Mouse (Mus musculus): Measurements from ENCODE around the gene Ankdd1b. TPM values are rescaled to one million over a fixed set of nuclear protein-coding genes. Genes with fewer than 3 reads are reported as not detected.

Gene Ankdd1b
- total RNA-seq, 2 experiments from 2014 or later: 0.25 TPM; not detected in 1

DNA sequence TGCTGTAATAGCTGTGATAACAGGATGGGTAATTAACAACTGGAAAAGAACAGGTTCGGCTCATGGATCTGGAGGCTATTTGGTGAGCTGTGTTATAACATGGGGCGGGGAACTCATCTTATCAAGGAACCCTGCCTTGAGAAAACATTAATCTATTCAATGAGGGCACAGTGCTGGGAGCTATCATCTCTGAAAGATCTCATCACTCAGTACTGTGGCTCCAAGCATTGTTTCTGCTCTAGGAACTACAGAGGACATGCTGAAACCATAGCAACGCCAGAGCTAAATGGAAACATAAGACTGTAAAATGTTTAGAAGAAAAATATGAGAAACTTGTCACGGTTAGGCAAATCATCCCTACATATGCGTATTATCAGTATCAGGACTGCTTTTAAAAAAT lies 13.0 kb downstream of the Ankdd1b start:
- no peak for DNase-seq (ENCODE audit: low spot score in 2 of 2)
- intact Hi-C loops (cut with DNase I): no loop called here

- intact Hi-C loops (cut with DNase I): no loop called here
- DNase-seq (ENCODE audit: low spot score in 2 of 2): no peak
Measured at GRCm38 (mm10) chr13:96457566-96457965, 13.4 kb downstream of the Ankdd1b start.

- intact Hi-C loops (cut with DNase I): no loop called here
Measured at GRCm38 (mm10) chr13:96454288-96454687, 16.7 kb downstream of the Ankdd1b start.

GRCm38 (mm10) chr13:96452621-96453020 lies 18.4 kb downstream of the Ankdd1b start:
- no peak for DNase-seq (ENCODE audit: low spot score in 2 of 2)
- intact Hi-C loops (cut with DNase I): no loop called here

More at GRCm38 (mm10) chr13:96454288-96454687, 16.7 kb downstream of the Ankdd1b start:
- DNase-seq (ENCODE audit: low spot score in 2 of 2): no peak

GRCm38 (mm10) chr13:96451386-96452140 lies 19.4 kb downstream of the Ankdd1b start:
- DNase-seq (ENCODE audit: low spot score in 2 of 2): no peak
- intact Hi-C loops (cut with DNase I): no loop called here

DNA sequence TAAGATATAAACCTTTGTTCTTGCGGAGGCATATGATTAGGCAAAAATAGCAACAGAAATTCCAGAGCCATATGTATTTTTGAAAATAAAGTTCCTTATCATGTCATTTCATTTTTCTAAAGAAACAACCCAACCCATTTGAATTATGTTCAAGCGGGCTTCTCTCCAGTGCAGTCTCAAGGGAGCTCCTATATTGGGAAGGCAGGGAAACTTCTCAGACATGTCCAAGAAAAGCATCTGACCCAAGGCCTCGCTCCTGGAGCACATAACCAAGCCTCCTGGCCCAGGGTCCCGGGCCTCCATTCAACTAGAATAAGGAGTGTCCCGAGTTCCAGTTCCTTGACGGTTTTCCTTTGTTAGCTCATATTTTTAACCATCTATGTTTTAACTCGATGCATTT lies 20.1 kb downstream of the Ankdd1b start:
- DNase-seq (ENCODE audit: low spot score in 2 of 2): no peak
- intact Hi-C loops (cut with DNase I): no loop called here

GRCm38 (mm10) chr13:96450205-96450856 lies 20.7 kb downstream of the Ankdd1b start:
- intact Hi-C loops (cut with DNase I): no loop called here

DNA sequence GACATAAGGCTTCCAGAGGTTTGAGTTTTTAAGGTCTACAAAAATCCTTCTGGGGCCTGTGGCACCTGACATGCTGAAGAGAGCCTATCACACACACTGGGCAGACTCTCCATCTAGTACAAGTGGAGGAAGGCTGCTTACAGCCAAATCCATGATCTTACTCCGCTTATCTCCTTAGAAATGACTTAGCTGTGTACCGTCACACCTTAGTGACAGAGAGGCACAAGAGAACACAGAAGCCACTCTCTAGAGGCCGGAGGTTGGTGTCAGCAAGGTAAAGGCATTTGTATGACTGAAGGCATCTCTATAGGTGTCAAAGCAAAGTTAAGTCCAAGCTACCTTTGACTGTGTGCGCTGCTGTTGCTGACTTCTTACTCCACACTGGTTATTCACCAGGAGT lies 30.6 kb downstream of the Ankdd1b start:
- intact Hi-C loops (cut with DNase I): no loop called here
- DNase-seq (ENCODE audit: low spot score in 2 of 2): no peak

More at GRCm38 (mm10) chr13:96450205-96450856, 20.7 kb downstream of the Ankdd1b start:
- no peak for DNase-seq (ENCODE audit: low spot score in 2 of 2)

DNA sequence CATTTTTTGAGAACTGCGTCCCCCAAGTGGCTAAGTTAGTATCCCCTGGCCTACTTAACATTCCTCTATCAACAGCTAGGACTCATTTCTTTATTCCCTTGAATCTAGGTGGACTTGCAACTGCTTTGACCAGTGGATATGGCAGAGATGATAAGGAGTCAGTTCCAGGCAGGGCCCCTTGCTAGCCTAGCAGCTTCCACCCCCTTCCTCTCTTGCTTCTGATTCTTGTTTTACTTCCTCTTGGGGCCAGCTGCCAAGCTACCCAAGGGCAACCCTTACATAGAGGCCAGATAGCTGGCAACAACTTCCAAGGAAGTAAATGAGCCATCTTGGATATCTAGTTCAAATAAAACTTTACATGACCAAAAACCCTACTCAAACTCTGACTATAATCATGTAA lies 34.1 kb downstream of the Ankdd1b start:
- intact Hi-C loops (cut with DNase I): no loop called here

DNA sequence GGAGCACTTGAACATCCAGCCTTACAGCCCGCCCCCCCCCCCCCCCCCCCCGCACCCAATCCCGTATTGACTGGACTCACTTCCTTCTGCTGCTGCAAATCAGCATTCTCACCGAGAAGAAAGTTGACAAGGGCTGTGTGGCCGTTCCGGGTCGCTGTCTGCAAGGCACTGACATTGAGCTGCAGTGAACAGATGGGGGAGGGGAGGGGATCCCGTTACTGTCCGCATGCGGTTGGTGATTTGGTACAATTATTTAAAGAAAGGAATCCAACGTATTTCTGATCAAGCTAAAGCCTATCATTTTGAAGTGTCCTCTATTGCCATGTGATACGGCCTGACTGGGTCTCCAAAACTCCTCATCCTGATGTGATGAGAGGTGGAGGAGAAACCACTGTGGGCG lies 35.2 kb downstream of the Ankdd1b start:
- intact Hi-C loops (cut with DNase I): no loop called here
- DNase-seq (ENCODE audit: low spot score in 2 of 2): no peak

More for the DNA sequence above, 34.1 kb downstream of the Ankdd1b start:
- DNase-seq (ENCODE audit: low spot score in 2 of 2): no peak

GRCm38 (mm10) chr13:96434899-96435331 lies 36.1 kb downstream of the Ankdd1b start:
- no peak for DNase-seq (ENCODE audit: low spot score in 2 of 2)
- intact Hi-C loops (cut with DNase I): loop anchor here (5.0 kb wide), 1 partner anchor 107 kb away; the partner anchor contains the start of genes Col4a3bp and Polk

- DNase-seq (ENCODE audit: low spot score in 2 of 2): no peak
- intact Hi-C loops (cut with DNase I): loop anchor here (5.0 kb wide), 1 partner anchor 109 kb away; the partner anchor contains the start of genes Col4a3bp and Polk
Measured at GRCm38 (mm10) chr13:96433648-96434190, 37.3 kb downstream of the Ankdd1b start.

DNA sequence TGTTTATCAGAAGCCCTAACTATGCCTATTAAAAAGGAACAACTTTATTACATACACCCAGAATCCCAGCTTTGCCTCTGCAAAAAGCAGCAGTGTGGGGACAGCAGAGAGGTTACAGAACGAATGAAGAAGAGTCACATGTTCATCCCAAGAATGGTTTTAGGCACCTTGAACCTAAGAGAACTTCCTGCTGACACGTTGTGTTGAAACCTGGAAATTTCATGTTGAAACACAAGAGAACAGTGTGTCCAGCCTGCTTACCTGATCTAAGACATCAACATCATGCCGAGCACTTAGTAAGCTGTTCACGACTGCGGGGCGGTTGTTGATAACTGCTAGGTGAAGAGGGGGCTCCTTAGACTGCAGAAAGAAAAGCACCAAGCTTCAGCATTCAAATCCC lies 38.0 kb downstream of the Ankdd1b start:
- intact Hi-C loops (cut with DNase I): loop anchor here (5.0 kb wide), 1 partner anchor 109 kb away; the partner anchor contains the start of genes Col4a3bp and Polk
- no peak for DNase-seq (ENCODE audit: low spot score in 2 of 2)

DNA sequence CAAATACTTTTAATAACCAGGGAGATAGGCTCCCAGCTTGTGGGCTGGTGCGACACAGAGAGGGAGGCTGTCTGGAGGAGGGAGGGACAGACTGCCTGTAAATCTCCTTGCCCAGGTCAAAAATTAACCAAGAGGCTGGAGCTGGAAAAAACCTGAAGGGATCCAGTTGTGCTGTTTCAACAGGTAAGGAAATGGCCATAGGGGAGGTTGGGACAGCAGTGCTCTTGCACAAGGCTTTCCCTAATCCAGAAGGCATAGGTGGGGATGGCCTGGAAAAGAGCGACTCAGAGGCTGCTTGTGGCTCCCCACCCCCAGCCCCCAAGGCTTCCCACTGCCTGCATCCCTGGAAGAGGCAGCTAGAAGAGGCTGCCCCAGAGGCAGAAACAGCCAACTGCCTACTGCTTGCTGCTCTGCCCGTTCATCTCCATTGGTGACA lies 38.6 kb downstream of the Ankdd1b start:
- no peak for DNase-seq (ENCODE audit: low spot score in 2 of 2)
- intact Hi-C loops (cut with DNase I): loop anchor here (5.0 kb wide), 1 partner anchor 110 kb away; the partner anchor contains the start of genes Col4a3bp and Polk

DNA sequence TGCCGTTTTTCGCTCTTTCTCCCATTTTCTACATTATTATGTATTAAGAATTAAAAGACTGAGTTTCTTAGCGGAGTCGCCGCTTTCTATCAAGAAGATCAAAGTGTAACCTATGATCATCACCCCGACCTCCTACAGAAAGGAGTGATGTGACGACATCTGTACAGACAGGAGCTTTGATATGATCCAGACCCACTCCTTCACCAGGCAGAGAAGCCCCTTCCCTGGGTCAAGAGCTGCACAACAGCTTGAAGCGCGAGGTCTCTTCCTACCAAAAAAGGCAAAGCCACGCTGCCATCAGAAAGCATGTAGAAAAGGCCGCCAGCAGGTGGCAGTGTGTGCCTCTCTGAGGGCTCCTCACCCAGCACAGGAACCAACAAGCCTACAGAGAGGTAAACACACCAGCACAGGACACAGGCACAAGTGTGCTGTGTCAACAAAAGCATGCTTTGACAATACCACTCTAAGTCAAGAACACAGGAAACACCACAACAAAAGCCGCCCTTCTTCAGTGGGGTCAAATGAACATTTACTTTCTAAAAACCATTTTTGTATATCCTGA lies 39.3 kb downstream of the Ankdd1b start:
- intact Hi-C loops (cut with DNase I): loop anchor here (1.0 to 5.0 kb wide), 2 partner anchors 111 to 162 kb away; partner anchors contain the start of genes Col4a3bp and Polk
- peak; percentile 80 to 82 for DNase-seq (ENCODE audit: low spot score in 2 of 2)

- DNase-seq (ENCODE audit: low spot score in 2 of 2): no peak
- intact Hi-C loops (cut with DNase I): no loop called here
Measured at GRCm38 (mm10) chr13:96428531-96428930, 42.5 kb downstream of the Ankdd1b start.

- DNase-seq (ENCODE audit: low spot score in 2 of 2): no peak
- intact Hi-C loops (cut with DNase I): no loop called here
Measured at GRCm38 (mm10) chr13:96426044-96426443, 45.0 kb downstream of the Ankdd1b start.

- intact Hi-C loops (cut with DNase I): no loop called here
- no peak for DNase-seq (ENCODE audit: low spot score in 2 of 2)
Measured at GRCm38 (mm10) chr13:96424496-96425274, 46.3 kb downstream of the Ankdd1b start.

- intact Hi-C loops (cut with DNase I): no loop called here
- no peak for DNase-seq (ENCODE audit: low spot score in 2 of 2)
Measured at GRCm38 (mm10) chr13:96421230-96421629, 49.8 kb downstream of the Ankdd1b start.
